Mouse (Mus musculus): Measurements from ENCODE around the gene Siah3. TPM values are rescaled to one million over a fixed set of nuclear protein-coding genes. Genes with fewer than 3 reads are reported as not detected.

The Siah3 gene
- polyA plus RNA-seq, 1 experiment from 2014 or later: 2.4 TPM

- no peak for DNase-seq (ENCODE audit: low spot score)
- no peaks in the 10 kb centered on the region for H3K4me1 ChIP-seq (replicated peaks; ENCODE audit: control insufficient read depth, insufficient read depth, low read length)
- no peak overlapping the region for H3K9ac ChIP-seq (ENCODE audit: low read depth, low read length)
- H3K4me2 ChIP-seq (replicated peaks; ENCODE audit: low read depth, low read length): no peak overlapping the region
- no peaks in the 10 kb centered on the region for H3K27me3 ChIP-seq (ENCODE audit: control insufficient read depth, insufficient read depth, low read length)
- no peak overlapping the region for H3K4me3 ChIP-seq (ENCODE audit: low read depth, low read length)
- WGBS: 76% methylated on average over 15 of the region's 15 CpGs
- ATAC-seq (ENCODE audit: low FRiP score): peak; percentile 47; the same call in 1 of the 2 replicates
- H3K9me3 ChIP-seq (ENCODE audit: control insufficient read depth, low read length): no peaks in the 10 kb centered on the region
- H3K36me3 ChIP-seq (ENCODE audit: control insufficient read depth, insufficient read depth, low read length): no peaks in the 10 kb centered on the region
- H3K27ac ChIP-seq (ENCODE audit: low read depth, low read length): no peak overlapping the region
Observed at GRCm38 (mm10) chr14:75482231-75483175, 26.7 kb downstream of the Siah3 start.

GRCm38 (mm10) chr14:75483176-75483546 is 27.4 kb downstream of the Siah3 start:
- ATAC-seq (ENCODE audit: low FRiP score) (no peak), DNase-seq (ENCODE audit: low spot score) (no peak)
- WGBS: 87% methylated on average over 6 of the region's 6 CpGs

GRCm38 (mm10) chr14:75487932-75488331 is 32.1 kb downstream of the Siah3 start:
- ATAC-seq (ENCODE audit: low FRiP score) (no peak), DNase-seq (ENCODE audit: low spot score) (no peak)
- Histone ChIP-seq H3K4me2 (replicated peaks; ENCODE audit: low read depth, low read length) (no peak overlapping the region), H3K27me3 (ENCODE audit: control insufficient read depth, insufficient read depth, low read length) (no peaks in the 10 kb centered on the region), H3K9me3 (ENCODE audit: control insufficient read depth, low read length) (no peaks in the 10 kb centered on the region), H3K36me3 (ENCODE audit: control insufficient read depth, insufficient read depth, low read length) (no peaks in the 10 kb centered on the region), H3K27ac (ENCODE audit: low read depth, low read length) (no peak overlapping the region), H3K4me3 (ENCODE audit: low read depth, low read length) (no peak overlapping the region), H3K4me1 (replicated peaks; ENCODE audit: control insufficient read depth, insufficient read depth, low read length) (no peaks in the 10 kb centered on the region; the same call in 1 of the 2 replicates), H3K9ac (ENCODE audit: low read depth, low read length) (no peak overlapping the region)
- WGBS: 81% methylated on average over 7 of the region's 7 CpGs

More at GRCm38 (mm10) chr14:75483176-75483546, 27.4 kb downstream of the Siah3 start:
- Histone ChIP-seq H3K4me2 (replicated peaks; ENCODE audit: low read depth, low read length) (no peak overlapping the region), H3K27me3 (ENCODE audit: control insufficient read depth, insufficient read depth, low read length) (no peaks in the 10 kb centered on the region), H3K9me3 (ENCODE audit: control insufficient read depth, low read length) (no peaks in the 10 kb centered on the region), H3K9ac (ENCODE audit: low read depth, low read length) (no peak overlapping the region), H3K27ac (ENCODE audit: low read depth, low read length) (no peak overlapping the region), H3K36me3 (ENCODE audit: control insufficient read depth, insufficient read depth, low read length) (no peaks in the 10 kb centered on the region), H3K4me1 (replicated peaks; ENCODE audit: control insufficient read depth, insufficient read depth, low read length) (no peaks in the 10 kb centered on the region), H3K4me3 (ENCODE audit: low read depth, low read length) (no peak overlapping the region)

- H3K4me1 ChIP-seq (replicated peaks; ENCODE audit: control insufficient read depth, insufficient read depth, low read length): no peaks in the 10 kb centered on the region; the same call in 1 of the 2 replicates
- H3K27me3 ChIP-seq (ENCODE audit: control insufficient read depth, insufficient read depth, low read length): no peaks in the 10 kb centered on the region
- no peak overlapping the region for H3K4me2 ChIP-seq (replicated peaks; ENCODE audit: low read depth, low read length)
- no peak overlapping the region for H3K9ac ChIP-seq (ENCODE audit: low read depth, low read length)
- no peaks in the 10 kb centered on the region for H3K9me3 ChIP-seq (ENCODE audit: control insufficient read depth, low read length)
- ATAC-seq (ENCODE audit: low FRiP score): no peak
- DNase-seq (ENCODE audit: low spot score): no peak
- H3K27ac ChIP-seq (ENCODE audit: low read depth, low read length): no peak overlapping the region
- H3K4me3 ChIP-seq (ENCODE audit: low read depth, low read length): no peak overlapping the region
- no peaks in the 10 kb centered on the region for H3K36me3 ChIP-seq (ENCODE audit: control insufficient read depth, insufficient read depth, low read length)
- 92% methylated on average over 14 of the region's 14 CpGs for WGBS
Observed at GRCm38 (mm10) chr14:75493555-75494194, 37.9 kb downstream of the Siah3 start.

- H3K4me1 ChIP-seq (replicated peaks; ENCODE audit: control insufficient read depth, insufficient read depth, low read length): no peaks in the 10 kb centered on the region; the same call in 1 of the 2 replicates
- ATAC-seq (ENCODE audit: low FRiP score): no peak
- H3K27me3 ChIP-seq (ENCODE audit: control insufficient read depth, insufficient read depth, low read length): no peaks in the 10 kb centered on the region
- no peak overlapping the region for H3K27ac ChIP-seq (ENCODE audit: low read depth, low read length)
- no peak overlapping the region for H3K9ac ChIP-seq (ENCODE audit: low read depth, low read length)
- H3K36me3 ChIP-seq (ENCODE audit: control insufficient read depth, insufficient read depth, low read length): no peaks in the 10 kb centered on the region
- no peak overlapping the region for H3K4me2 ChIP-seq (replicated peaks; ENCODE audit: low read depth, low read length)
- H3K9me3 ChIP-seq (ENCODE audit: control insufficient read depth, low read length): no peaks in the 10 kb centered on the region
- no peak overlapping the region for H3K4me3 ChIP-seq (ENCODE audit: low read depth, low read length)
- DNase-seq (ENCODE audit: low spot score): peak; percentile 42
- WGBS: 19% methylated on average over 6 of the region's 6 CpGs
Observed at GRCm38 (mm10) chr14:75494926-75495325, 39.1 kb downstream of the Siah3 start.

GRCm38 (mm10) chr14:75501501-75501990 is 45.8 kb downstream of the Siah3 start:
- DNase-seq (ENCODE audit: low spot score) (peak; percentile 27), ATAC-seq (ENCODE audit: low FRiP score) (0 out of 2 replicates have a peak, but pooled peaks have one; percentile 26)
- no peaks in the 10 kb centered on the region for H3K27me3 ChIP-seq (ENCODE audit: control insufficient read depth, insufficient read depth, low read length)
- H3K36me3 ChIP-seq (ENCODE audit: control insufficient read depth, insufficient read depth, low read length): no peaks in the 10 kb centered on the region
- H3K4me2 ChIP-seq (replicated peaks; ENCODE audit: low read depth, low read length): no peak overlapping the region
- no peak overlapping the region for H3K4me3 ChIP-seq (ENCODE audit: low read depth, low read length)
- no peak overlapping the region for H3K27ac ChIP-seq (ENCODE audit: low read depth, low read length)
- no peaks in the 10 kb centered on the region for H3K4me1 ChIP-seq (replicated peaks; ENCODE audit: control insufficient read depth, insufficient read depth, low read length)
- H3K9me3 ChIP-seq (ENCODE audit: control insufficient read depth, low read length): no peaks in the 10 kb centered on the region
- 23% methylated on average over 3 of the region's 3 CpGs for WGBS
- no peak overlapping the region for H3K9ac ChIP-seq (ENCODE audit: low read depth, low read length)

- H3K36me3 ChIP-seq (ENCODE audit: control insufficient read depth, insufficient read depth, low read length): no peaks in the 10 kb centered on the region
- WGBS: 72% methylated on average over 8 of the region's 8 CpGs
- H3K9ac ChIP-seq (ENCODE audit: low read depth, low read length): no peak overlapping the region
- no peak overlapping the region for H3K27ac ChIP-seq (ENCODE audit: low read depth, low read length)
- H3K4me3 ChIP-seq (ENCODE audit: low read depth, low read length): no peak overlapping the region
- no peaks in the 10 kb centered on the region for H3K9me3 ChIP-seq (ENCODE audit: control insufficient read depth, low read length)
- H3K4me1 ChIP-seq (replicated peaks; ENCODE audit: control insufficient read depth, insufficient read depth, low read length): no peaks in the 10 kb centered on the region
- ATAC-seq (ENCODE audit: low FRiP score) (no peak), DNase-seq (ENCODE audit: low spot score) (no peak)
- no peak overlapping the region for H3K4me2 ChIP-seq (replicated peaks; ENCODE audit: low read depth, low read length)
- no peaks in the 10 kb centered on the region for H3K27me3 ChIP-seq (ENCODE audit: control insufficient read depth, insufficient read depth, low read length)
Observed at GRCm38 (mm10) chr14:75502446-75502845, 46.7 kb downstream of the Siah3 start.

GRCm38 (mm10) chr14:75504255-75504654 is 48.5 kb downstream of the Siah3 start:
- no peaks in the 10 kb centered on the region for H3K36me3 ChIP-seq (ENCODE audit: control insufficient read depth, insufficient read depth, low read length)
- no peak for DNase-seq (ENCODE audit: low spot score)
- H3K27ac ChIP-seq (ENCODE audit: low read depth, low read length): no peak overlapping the region
- no peaks in the 10 kb centered on the region for H3K27me3 ChIP-seq (ENCODE audit: control insufficient read depth, insufficient read depth, low read length)
- no peak overlapping the region for H3K4me3 ChIP-seq (ENCODE audit: low read depth, low read length)
- no peak overlapping the region for H3K4me2 ChIP-seq (replicated peaks; ENCODE audit: low read depth, low read length)
- no peaks in the 10 kb centered on the region for H3K4me1 ChIP-seq (replicated peaks; ENCODE audit: control insufficient read depth, insufficient read depth, low read length)
- WGBS: 49% methylated on average over 2 of the region's 2 CpGs
- ATAC-seq (ENCODE audit: low FRiP score): no peak
- H3K9ac ChIP-seq (ENCODE audit: low read depth, low read length): no peak overlapping the region
- H3K9me3 ChIP-seq (ENCODE audit: control insufficient read depth, low read length): no peaks in the 10 kb centered on the region
